Comparison of ENCODE assay signal across 15 mouse cellular contexts in the genomic region with DNA sequence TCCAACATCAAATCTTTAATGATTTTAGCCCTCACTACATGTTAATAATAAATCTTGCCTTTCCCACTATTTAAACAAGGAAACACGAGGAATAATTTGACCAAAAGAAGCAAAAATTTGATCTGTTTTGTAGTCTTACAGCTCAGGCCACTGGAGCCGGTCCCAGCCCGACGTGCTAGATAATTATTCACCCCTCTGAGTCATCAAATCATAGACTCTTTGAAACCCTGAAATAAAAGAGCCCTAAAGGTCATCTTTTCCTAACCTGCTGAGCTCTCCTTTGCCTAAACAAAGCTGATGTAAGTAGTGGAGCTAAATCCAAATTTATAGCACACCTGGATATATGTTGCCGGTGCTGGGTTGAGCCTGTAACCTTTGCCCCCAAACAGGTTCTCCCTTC. TPM values are rescaled to one million over a fixed set of nuclear protein-coding genes. Genes with fewer than 3 reads are reported as not detected.
A peak's percentile ranks its signal among the peaks of the same experiment; 100 is the strongest.
DNase-seq lines count a peak whose midpoint lies in the region.
"Had no signal": no experiment of that assay in that cellular context is flagged by ENCODE, and none has a peak within 500 bp of the region (broad histone marks: within the 10 kb centered on the region; RNA-seq: fewer than 3 reads in every experiment).

No protein-coding gene starts in this region.

- DNase-seq in adrenal gland, adult 2 months = peak; percentile 52
- DNase-seq in adrenal gland, postnatal 4 days (ENCODE audit: low spot score in 2 of 2) = no peak
- peak; percentile 1 for DNase-seq in kidney, postnatal 14 days
- DNase-seq in kidney, adult 11 months = no peak
- DNase-seq in adrenal gland, postnatal 10 days = peak; percentile 12
- DNase-seq in yolk sac, embryonic 10.5 days (ENCODE audit: low spot score) = no peak
- DNase-seq in layer of hippocampus, adult 18-20 months (ENCODE audit: low spot score in 2 of 2) = no peak
- DNase-seq: cerebellum, adult 11-12 months; cerebellum, adult 9-10 months; cerebellum, postnatal 25 days; gastrocnemius, postnatal 36 days; heart, adult 11 months; heart, postnatal 36 days had no signal

RNA-seq across cellular contexts. Expression of gene Gria3, which starts 27.4 kb away (rescaled TPM):
- 10 to 100 TPM; 10.5 to 31.9 TPM for total RNA-seq in adrenal gland, adult 2 months (2021)
- polyA plus RNA-seq in adrenal gland, adult 2 months (2012; rRNA removed) = 2.3 and 2.7 TPM in 2 replicates
- total RNA-seq in adrenal gland, postnatal 4 days (2021) = 10 to 100 TPM; 24.3 to 25.8 TPM
- total RNA-seq in adrenal gland, postnatal 10 days (2021) = 10 to 100 TPM; 11.6 to 16.2 TPM
- total RNA-seq in layer of hippocampus, adult 18-20 months (2021) = 100 to 1,000 TPM; 143 to 157 TPM
- total RNA-seq: MEL had no signal
- polyA plus RNA-seq: C2C12 had no signal

Comparison
In these comparisons a context has a peak if more than half of its experiments do, and no peak if none do; other contexts are left out.
1. DNase-seq: peak in adrenal gland, adult 2 months (single experiment), kidney, postnatal 14 days (single experiment) and adrenal gland, postnatal 10 days (single experiment); none in adrenal gland, postnatal 4 days (0 of 2), kidney, adult 11 months (single experiment), yolk sac, embryonic 10.5 days (single experiment) and layer of hippocampus, adult 18-20 months (0 of 2).
2. RNA of gene Gria3, which starts 27.4 kb away (total RNA-seq): 143 to 157 TPM in layer of hippocampus, adult 18-20 months; 10.5 to 31.9 TPM in adrenal gland, adult 2 months, 24.3 to 25.8 TPM in adrenal gland, postnatal 4 days and 11.6 to 16.2 TPM in adrenal gland, postnatal 10 days; every median in the first group is over 4 times any median in the second.